Mouse (Mus musculus) gastrocnemius, postnatal 14 days (tissue): ENCODE measurements around the gene Gm44. TPM values are rescaled to one million over a fixed set of nuclear protein-coding genes. Genes with fewer than 3 reads are reported as not detected.
"Not testable (repeated sequence)": the region's sequence is repeated elsewhere in the genome, so short reads cannot be mapped to it uniquely, and the experiment has no call there.

Source experiments
- DNase-seq: peaks from one replicate; pipeline ENCODE4 v3.0.0; 2021; ENCODE audit warnings: mixed read lengths
- intact Hi-C: fragments of 180-260 bp; cut with DNase I; formaldehyde crosslinking; loops from one replicate; pipeline ENCODE4 v1.15.1; 2025; ENCODE audit warnings: low total_unique reads
- long read RNA-seq, 2 experiments: library from polyadenylated mRNA; stranded (forward); transcript quantifications; one replicate each; pipeline ENCODE4 v2.0.0; 2021
- total RNA-seq, 2 experiments: library from RNA; stranded (reverse); gene quantifications; 2 replicates each; pipeline ENCODE4 v1.2.3; 2021

Gene Gm44
- not detected for total RNA-seq
- long read RNA-seq, experiment 1: 0 reads
- long read RNA-seq, experiment 2: 0 reads

DNA sequence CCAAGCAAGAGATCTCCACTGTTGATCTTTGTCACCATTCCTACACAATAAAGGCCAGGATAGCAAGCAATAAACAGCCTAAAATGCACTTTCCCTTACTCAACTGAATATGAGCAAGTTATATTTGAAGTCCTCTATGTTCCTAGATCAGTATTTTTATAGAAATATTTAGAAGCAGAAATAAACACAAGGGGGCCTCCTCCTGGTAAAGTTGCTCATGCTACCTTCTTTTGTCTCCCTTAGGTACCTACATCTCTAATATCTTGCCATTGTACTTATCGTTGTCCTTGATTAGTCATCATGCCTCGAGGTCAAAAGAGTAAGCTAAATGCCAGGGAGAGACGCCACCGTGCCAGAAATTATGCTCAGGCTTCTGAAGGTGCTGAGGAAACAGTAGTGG is at the start of gene Gm44:
TSS of gene Gm44 (plus strand) at position 301 of the 400 bp plus-strand sequence.
- no peak for DNase-seq
- intact Hi-C loops: no loop called here

GRCm38 (mm10) chrX:90927989-90928388 is 36.0 kb downstream of the Gm44 start:
- intact Hi-C loops: no loop called here

DNA sequence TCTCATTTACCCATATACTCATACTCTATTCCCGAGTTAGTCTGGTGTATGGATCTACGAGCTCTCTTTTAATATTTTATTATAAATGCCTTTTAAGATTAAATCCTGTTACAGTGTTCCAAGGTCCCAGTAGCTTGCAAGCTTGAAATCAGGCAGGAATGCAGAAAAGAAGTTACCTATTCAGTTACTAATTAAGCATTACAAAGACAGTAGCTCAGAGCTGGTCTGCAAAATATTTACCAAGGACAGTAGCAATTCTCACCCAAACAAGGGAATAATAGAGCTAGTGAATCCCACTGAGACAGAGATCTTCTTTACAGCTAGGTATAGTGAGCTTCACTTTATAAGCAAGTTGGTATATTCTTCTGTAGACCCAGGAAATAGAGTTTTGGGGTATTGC is 46.3 kb downstream of the Gm44 start:
- DNase-seq, intact Hi-C loops: not testable (repeated sequence)

More at GRCm38 (mm10) chrX:90927989-90928388, 36.0 kb downstream of the Gm44 start:
- no peak for DNase-seq
